Mouse (Mus musculus): ENCODE results near the gene Ints1.

The Ints1 gene

GRCm38 (mm10) chr5:139722709-139723108 is 52.8 kb downstream of the Ints1 start:
- intact Hi-C loops (cut with DNase I), result no loop called here

- intact Hi-C loops (cut with DNase I), result no loop called here
Measured at GRCm38 (mm10) chr5:139718949-139719348, 56.5 kb downstream of the Ints1 start.

GRCm38 (mm10) chr5:139718540-139718939 is 56.9 kb downstream of the Ints1 start:
- intact Hi-C loops (cut with DNase I), result no loop called here

- intact Hi-C loops (cut with DNase I), result loop anchor here (2.0 kb wide), 1 partner anchor 33 kb away; no protein-coding TSS in a partner anchor
Measured at GRCm38 (mm10) chr5:139717723-139718122, 57.8 kb downstream of the Ints1 start.

GRCm38 (mm10) chr5:139706496-139706895 is 69.0 kb downstream of the Ints1 start:
- intact Hi-C loops (cut with DNase I), result no loop called here

- intact Hi-C loops (cut with DNase I), result no loop called here
Measured at GRCm38 (mm10) chr5:139702905-139703304, 72.6 kb downstream of the Ints1 start.

GRCm38 (mm10) chr5:139702236-139702635 is 73.2 kb downstream of the Ints1 start:
- intact Hi-C loops (cut with DNase I), result no loop called here

Small RNA genes lying within 50 kb of the gene (microRNA-seq; reads per million reads assigned to microRNA genes)
- 0.86 to 0.92 reads per million in 2 experiments for gene Mir7037
